Mouse (Mus musculus) cerebellum, adult 2 months (tissue): ENCODE results near the gene Synpo2. TPM values are rescaled to one million over a fixed set of nuclear protein-coding genes. Genes with fewer than 3 reads are reported as not detected.
A peak's percentile ranks its signal among the peaks of the same experiment; 100 is the strongest.
"Not testable (repeated sequence)": the region's sequence is repeated elsewhere in the genome, so short reads cannot be mapped to it uniquely, and the experiment has no call there.

ENCODE experiments used
- DNase-seq, 2 experiments: peaks; one replicate each; pipeline ENCODE4 v3.0.0; 2021
- H3K27ac ChIP-seq: fragments of 200-500 bp; 2 replicates; pipeline ENCODE4 v1.5.1; 2012; ENCODE audit warnings: low read length, control low read depth, inconsistent platforms; ENCODE audit not compliant: insufficient read depth
- H3K27me3 ChIP-seq: fragments of 200-500 bp; 2 replicates; pipeline ENCODE4 v1.6.1; 2012; ENCODE audit warnings: inconsistent platforms, mild to moderate bottlenecking, low read length, moderate library complexity; ENCODE audit not compliant: control insufficient read depth, insufficient read depth
- H3K4me1 ChIP-seq: fragments of 200-500 bp; 2 replicates; pipeline ENCODE4 v1.6.1; 2011; ENCODE audit warnings: low read length; ENCODE audit not compliant: control insufficient read depth, insufficient read depth
- H3K4me3 ChIP-seq: fragments of 200-500 bp; replicated peaks from 2 replicates; pipeline ENCODE3; 2011; ENCODE audit warnings: mild to moderate bottlenecking, low read depth, low read length, control low read depth; ENCODE audit not compliant: insufficient read depth
- CTCF ChIP-seq: fragments of 200-500 bp; IDR thresholded peaks from 2 replicates; pipeline ENCODE4 v1.5.1; 2011; ENCODE audit warnings: low read depth, mild to moderate bottlenecking, control low read depth, low read length, moderate library complexity, borderline replicate concordance; ENCODE audit not compliant: insufficient read depth
- POLR2A ChIP-seq: fragments of 200-500 bp; IDR thresholded peaks from 2 replicates; pipeline ENCODE4 v1.6.1; 2011; ENCODE audit warnings: low read length, control low read depth, borderline replicate concordance; ENCODE audit not compliant: insufficient read depth
- WGBS: fragments of 180-500 bp; shearing (Covaris S2); methylation state at CpG from one replicate; pipeline ENCODE4 v1.1.7; 2018; 5-methylcytosine and 5-hydroxymethylcytosine counted together
- polyA plus RNA-seq: library from polyadenylated mRNA; depleted of rRNA; stranded (reverse); fragments of >200 nt; gene quantifications from 2 replicates; pipeline ENCODE4 v1.2.3, GENCODE M21; 2012

Synpo2 gene
- polyA plus RNA-seq, 1 experiment: 2.9 TPM

DNA sequence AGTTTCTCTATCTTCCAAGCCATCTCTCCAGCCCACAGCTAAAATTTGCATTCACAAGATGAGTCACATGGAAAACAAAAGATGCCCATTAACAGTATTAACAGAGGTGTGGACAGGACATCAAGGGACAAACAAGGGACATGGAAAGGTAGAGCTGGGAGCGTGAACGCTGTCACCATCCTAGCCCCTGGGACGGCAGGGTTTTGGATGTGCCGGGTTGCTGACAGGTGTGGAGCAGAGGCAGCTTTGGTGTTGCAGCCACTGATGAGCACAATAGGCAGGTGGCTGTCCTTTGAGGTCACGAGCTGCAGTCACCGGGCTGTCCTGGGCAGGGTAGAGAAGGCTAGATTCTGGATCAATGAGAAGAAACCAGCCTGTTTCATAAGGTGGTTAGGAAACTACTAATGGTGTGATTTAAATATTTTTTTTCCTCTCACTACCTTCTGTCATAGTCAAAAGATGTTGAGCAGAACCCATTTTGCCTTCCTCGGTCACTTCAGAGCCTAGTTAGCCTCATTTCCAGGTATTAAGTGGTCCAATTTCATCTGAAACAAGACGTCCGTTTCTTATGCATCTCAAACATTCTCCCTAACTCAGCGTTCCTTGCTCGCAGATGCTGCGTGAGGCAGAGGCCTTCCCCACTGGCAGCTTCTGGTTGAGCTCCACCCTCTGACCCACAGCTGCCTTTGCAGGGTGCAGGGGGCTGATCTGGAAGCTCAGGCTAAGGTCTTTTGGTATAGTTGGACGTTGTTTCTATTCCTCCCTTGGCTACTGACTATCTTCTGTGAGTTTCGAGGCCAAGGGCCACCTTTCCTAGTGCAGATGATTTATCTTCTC lies 105.4 kb downstream of the Synpo2 start:
- Histone ChIP-seq H3K27ac (no peak overlapping the region), H3K4me1 (no peaks in the 10 kb centered on the region), H3K27me3 (no peaks in the 10 kb centered on the region), H3K4me3 (no peak overlapping the region)
- 88% methylated on average over 14 of the region's 14 CpGs for WGBS
- TF ChIP-seq CTCF: no peak
- no peak for TF ChIP-seq POLR2A
- no peak for DNase-seq

DNA sequence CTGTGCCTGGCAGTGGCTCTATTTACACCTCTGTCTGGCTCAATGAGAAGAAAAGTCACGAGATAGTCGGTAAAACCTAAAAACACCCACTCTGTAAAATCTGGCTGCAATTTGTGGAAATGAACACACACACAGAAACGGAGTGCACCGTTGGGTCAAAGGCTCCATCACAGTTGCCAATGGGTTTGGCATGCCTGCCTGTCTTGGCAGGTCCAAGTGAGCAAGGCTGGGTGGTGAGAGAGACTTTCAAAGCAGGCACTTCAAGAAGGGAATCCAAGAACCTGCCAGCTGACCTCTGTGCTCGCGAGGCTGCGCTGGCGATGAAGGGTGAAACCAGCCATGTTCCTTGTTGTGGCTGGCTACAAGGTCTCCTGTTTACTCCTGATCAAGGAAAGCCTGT lies 107.2 kb downstream of the Synpo2 start:
- H3K4me1 ChIP-seq: no peaks in the 10 kb centered on the region; the same call in 1 of the 2 replicates
- no peaks in the 10 kb centered on the region for H3K27me3 ChIP-seq
- DNase-seq: peak in 1 of 2 experiments; percentile 7
- no peak overlapping the region for H3K4me3 ChIP-seq
- TF ChIP-seq POLR2A: no peak
- no peak for TF ChIP-seq CTCF
- 10% methylated on average over 8 of the region's 8 CpGs for WGBS
- H3K27ac ChIP-seq: no peak overlapping the region

DNA sequence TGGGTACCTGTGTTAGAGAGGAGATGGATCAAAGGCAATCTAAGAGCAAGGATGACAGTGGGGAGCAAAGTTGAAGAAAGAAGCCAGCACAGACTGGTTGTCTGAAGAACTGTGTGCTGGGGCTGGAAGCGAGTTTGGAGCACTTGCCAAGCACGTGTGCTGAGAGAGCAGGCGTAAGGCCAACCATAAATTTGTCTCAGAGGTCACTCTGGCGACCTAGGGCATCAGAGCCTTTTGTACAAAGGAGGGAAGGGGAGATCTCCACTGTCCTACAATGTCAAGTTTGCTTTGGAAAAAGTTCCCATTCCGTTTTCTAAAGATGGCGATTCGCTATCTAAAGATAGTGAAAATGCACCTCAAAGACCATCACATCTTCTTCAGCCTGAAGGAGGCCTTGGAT lies 107.9 kb downstream of the Synpo2 start:
- WGBS: 60% methylated on average over 7 of the region's 7 CpGs
- Histone ChIP-seq H3K27ac (no peak overlapping the region), H3K4me3 (no peak overlapping the region), H3K4me1 (no peaks in the 10 kb centered on the region; the same call in 1 of the 2 replicates), H3K27me3 (no peaks in the 10 kb centered on the region)
- no peak for TF ChIP-seq POLR2A
- TF ChIP-seq CTCF: no peak
- DNase-seq: no peak

DNA sequence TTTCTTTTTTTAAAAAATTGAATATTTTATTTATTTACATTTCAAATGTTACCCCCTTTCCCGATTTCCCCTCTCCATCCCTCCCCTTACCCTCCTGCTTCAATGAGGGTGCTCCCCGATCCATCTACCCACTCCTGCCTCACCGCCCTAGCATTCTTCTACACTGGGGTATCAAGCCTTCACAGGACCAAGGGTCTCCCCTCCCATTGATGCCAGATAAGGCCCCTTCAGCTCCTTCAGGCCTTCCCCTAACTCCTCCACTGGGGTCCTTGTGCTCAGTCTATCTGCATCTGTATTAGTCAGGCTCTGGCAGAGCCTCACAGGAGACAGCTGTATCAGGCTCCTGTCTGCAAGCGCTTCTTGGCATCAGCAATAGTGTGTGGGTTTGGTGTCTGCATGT lies 109.2 kb downstream of the Synpo2 start:
- 90% methylated on average over 4 of the region's 4 CpGs for WGBS
- not testable (repeated sequence) for DNase-seq, H3K4me3 ChIP-seq, H3K4me1 ChIP-seq, H3K27ac ChIP-seq, H3K27me3 ChIP-seq

DNA sequence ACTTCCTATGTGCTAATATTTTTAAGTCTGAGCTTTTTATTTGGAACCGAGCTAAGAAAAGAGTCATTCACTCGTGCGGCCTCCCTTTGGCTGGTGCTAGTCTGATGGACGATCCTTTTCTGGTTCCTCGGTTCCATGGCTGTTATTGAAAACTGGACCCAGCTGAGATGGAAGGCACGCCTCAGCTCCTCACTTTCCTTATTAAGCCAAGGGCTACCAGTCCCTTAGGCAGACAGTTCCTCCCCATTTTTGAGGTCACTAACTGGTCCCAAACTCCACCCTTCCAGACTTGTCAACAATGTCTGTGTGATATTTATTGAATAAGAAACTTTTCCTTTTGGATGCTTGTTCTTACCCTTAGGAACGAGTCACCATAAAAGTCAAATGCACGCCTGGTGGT lies 112.1 kb downstream of the Synpo2 start:
- no peak overlapping the region for H3K27ac ChIP-seq
- no peak overlapping the region for H3K4me3 ChIP-seq
- H3K27me3 ChIP-seq: no peaks in the 10 kb centered on the region
- DNase-seq: no peak
- 80% methylated on average over 8 of the region's 8 CpGs for WGBS
- H3K4me1 ChIP-seq: no peaks in the 10 kb centered on the region; the same call in 1 of the 2 replicates
- TF ChIP-seq POLR2A (no peak), CTCF (no peak)

DNA sequence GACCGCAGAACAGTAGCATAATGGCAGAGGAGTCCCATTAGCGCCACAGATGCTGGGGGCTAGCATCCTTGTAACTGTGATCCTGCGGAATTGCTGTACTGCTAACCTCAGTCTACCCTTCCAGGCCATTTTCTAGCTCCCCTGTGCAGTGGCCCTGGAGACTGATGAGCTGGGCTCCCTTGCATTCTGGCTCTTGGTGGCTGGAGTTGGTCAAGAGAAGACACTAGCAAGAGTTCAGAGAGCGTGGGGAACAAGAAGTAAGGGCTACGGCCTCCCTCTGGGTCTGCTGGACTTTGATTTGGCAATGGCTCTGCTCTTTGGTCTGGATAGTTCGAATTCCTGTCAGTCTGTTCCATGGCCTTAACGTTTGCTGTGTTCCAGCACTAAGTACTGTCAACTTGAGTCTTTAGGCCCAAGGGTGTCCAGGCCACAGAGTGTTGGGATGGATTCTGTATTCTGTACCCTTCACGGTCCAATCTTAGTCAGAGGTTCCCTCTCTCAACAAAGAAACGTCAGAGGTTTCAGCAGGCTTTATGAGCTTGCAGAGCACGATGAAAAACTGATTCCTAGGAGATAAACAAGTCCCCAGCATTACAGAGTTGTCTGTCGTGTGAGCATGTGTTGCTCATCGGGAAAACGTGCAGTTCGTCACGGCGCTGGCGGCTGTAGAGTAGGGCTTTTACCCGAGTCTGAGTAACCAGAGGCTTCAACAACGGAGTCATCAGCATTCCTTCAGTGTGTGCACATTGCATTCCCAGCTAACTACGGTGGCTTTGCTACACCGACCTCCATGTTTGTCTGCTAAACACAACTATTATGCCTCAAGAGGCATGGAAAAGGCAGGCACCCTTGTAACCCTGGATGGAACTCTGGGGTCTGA lies 113.6 kb downstream of the Synpo2 start:
- no peak for DNase-seq
- Histone ChIP-seq H3K27ac (no peak overlapping the region), H3K4me3 (no peak overlapping the region), H3K4me1 (no peaks in the 10 kb centered on the region; the same call in 1 of the 2 replicates), H3K27me3 (no peaks in the 10 kb centered on the region)
- 86% methylated on average over 21 of the region's 21 CpGs for WGBS
- TF ChIP-seq CTCF (no peak), POLR2A (no peak)

DNA sequence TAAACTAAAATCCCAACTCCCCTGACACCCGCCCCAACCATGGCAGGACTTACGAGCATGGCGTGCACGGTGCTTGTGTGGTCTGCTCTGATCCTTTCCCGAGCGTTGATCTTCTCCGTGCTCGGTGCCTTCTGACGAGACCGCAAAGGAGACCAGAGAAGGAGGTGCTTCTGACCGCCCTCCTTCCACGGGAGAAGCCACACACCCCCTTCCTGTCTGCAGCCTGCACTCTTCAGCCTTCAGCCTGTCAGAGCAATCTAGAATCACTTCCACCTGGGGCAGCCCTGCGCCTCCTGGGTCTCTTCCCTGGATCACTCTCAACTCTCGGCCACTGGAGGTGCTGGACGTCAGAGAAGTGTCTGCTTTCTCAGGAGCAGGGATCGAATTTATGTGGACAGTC lies 119.0 kb downstream of the Synpo2 start:
- 69% methylated on average over 16 of the region's 16 CpGs for WGBS
- Histone ChIP-seq H3K4me1 (peaks cover 4% of the 10 kb centered on the region), H3K27me3 (no peaks in the 10 kb centered on the region), H3K27ac (no peak overlapping the region), H3K4me3 (no peak overlapping the region)
- TF ChIP-seq POLR2A (no peak), CTCF (no peak)
- DNase-seq: no peak

DNA sequence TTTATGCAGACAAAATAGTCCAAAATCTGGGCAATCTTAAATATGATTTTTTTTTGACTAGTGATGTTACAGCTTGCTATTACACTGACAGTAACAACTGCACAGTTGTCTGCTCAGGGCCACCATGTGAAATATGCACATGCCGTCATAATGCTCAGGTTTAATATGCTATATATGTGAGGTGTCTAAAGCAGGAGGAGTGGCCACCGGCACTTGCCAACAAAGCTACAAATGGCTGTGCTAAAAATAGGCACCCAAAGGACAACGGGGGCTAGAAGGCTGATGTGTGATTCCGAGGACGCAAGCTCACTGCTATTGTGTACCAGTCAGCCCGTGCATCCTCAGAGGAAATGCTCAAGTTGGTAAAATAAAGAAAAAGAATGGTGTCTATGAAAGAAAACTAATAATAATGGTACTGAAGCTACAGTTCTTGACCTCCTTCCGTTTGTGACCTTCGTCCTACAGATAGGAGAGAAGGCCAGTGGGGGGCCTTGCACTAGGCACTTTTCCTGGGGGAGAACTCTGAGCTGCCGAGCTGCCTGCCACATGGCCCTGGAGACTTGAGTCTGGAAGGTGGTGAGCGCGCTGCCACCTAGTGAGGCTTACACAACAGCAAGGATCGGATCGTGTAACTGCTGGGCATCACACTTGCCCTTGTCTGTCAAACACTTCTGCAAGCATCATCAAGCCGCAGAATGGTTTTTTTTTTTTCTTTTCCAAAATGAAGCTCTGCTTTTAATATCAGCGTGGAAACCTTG lies 120.0 kb downstream of the Synpo2 start:
- WGBS: 9% methylated on average over 15 of the region's 15 CpGs
- Histone ChIP-seq H3K27ac (no peak overlapping the region), H3K4me1 (peaks cover 4% of the 10 kb centered on the region), H3K4me3 (peak overlapping the region; percentile 25), H3K27me3 (no peaks in the 10 kb centered on the region)
- TF ChIP-seq CTCF (no peak), POLR2A (no peak)
- peak; percentile 21 for DNase-seq
